Mouse (Mus musculus) embryo, embryonic 10.5 days (tissue): ENCODE results near the gene Fam133b.
"Not testable (repeated sequence)": the region's sequence is repeated elsewhere in the genome, so short reads cannot be mapped to it uniquely, and the experiment has no call there.

Experiments used
- DNase-seq: peaks from one replicate; pipeline ENCODE4 v3.0.0-alpha.2; 2015; ENCODE audit warnings: low spot score

Gene Fam133b

DNA sequence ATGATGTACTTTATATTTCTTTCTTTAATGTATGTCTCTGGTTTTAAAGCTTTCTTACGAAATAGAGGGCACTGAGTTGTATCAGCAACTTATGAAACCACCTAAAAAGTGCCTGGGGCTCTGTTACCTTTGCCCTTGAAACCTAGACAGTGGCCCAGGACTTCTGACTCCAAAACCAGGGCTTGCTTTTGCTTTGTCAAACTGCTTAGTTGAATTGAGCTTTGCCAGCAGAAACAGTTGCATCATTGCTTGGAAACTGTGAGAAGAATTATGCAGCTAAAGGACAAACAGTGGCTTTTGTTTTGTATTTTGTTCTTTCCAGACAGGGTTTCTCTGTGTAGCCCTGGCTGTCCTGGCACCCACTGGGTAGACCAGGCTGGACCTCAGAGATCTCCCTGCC lies 56.7 kb downstream of the Fam133b start:
- DNase-seq: no peak

GRCm38 (mm10) chr5:3600790-3601189 lies 57.2 kb downstream of the Fam133b start:
- no peak for DNase-seq

DNA sequence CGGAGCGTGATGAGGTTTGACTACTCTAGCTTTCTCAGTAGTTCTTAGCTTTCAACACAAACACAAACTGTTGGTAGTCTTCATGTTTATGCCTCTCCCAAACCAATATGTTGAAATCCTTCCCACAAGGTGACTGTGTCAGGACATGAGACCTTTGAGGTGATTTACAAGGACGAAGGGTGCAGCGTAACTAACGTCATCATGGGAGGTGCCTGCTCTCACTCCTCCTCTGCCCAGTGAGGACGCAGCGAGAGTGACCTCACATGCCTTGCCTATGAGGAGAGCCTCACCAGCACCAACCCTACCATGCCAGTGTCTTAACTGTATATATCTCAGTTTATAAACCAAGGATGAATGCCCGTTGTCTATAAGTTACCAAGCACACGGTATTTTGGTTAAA lies 63.5 kb downstream of the Fam133b start:
- DNase-seq: no peak

DNA sequence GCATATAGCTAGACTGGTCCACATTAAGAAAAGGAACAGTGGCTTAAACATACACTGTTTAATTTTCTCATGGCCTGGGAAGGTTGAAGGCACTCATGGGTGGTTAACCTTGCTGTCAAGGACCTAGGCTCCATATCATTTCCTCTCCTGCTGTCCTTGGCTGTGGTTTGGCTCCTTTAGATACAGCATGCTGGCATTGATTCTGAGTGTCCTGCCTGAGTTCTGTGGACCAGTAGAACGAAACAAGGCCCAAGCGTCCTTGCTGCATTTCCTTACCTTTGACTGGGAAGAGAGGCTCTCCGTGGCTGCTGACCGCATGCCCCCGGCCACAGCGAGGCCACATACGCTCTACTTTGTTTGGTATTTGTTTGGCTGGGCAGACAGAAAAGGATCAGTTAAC lies 65.6 kb downstream of the Fam133b start:
- DNase-seq: no peak

- DNase-seq: not testable (repeated sequence)
Measured at GRCm38 (mm10) chr5:3611835-3612234, 68.2 kb downstream of the Fam133b start.
